Mouse (Mus musculus) ES-CJ7 (cell line): Measurements from ENCODE around the gene Odf3b.
A peak's percentile ranks its signal among the peaks of the same experiment; 100 is the strongest.

ENCODE experiments used
- DNase-seq: peaks from one replicate; pipeline ENCODE4 v3.0.0; 2011; ENCODE audit warnings: low read depth, low spot score

The Odf3b gene

GRCm38 (mm10) chr15:89376040-89376439 is 3.0 kb downstream of the Odf3b start:
- DNase-seq, result no peak

- DNase-seq, result no peak
Measured at GRCm38 (mm10) chr15:89374801-89375534, 4.1 kb downstream of the Odf3b start.

- no peak for DNase-seq
Measured at GRCm38 (mm10) chr15:89374340-89374739, 4.7 kb downstream of the Odf3b start.

- DNase-seq, result peak; percentile 93
Measured at GRCm38 (mm10) chr15:89373762-89374248, 5.3 kb downstream of the Odf3b start, which contains the start of gene Sco2. Gene Sco2 (minus strand): TSS chr15:89373846.

GRCm38 (mm10) chr15:89373027-89373761 is 5.9 kb downstream of the Odf3b start:
- peak; percentile 94 for DNase-seq

GRCm38 (mm10) chr15:89372536-89372935 is 6.5 kb downstream of the Odf3b start:
- no peak for DNase-seq

GRCm38 (mm10) chr15:89372068-89372467 is 7.0 kb downstream of the Odf3b start:
- no peak for DNase-seq

GRCm38 (mm10) chr15:89365141-89365551 is 13.9 kb downstream of the Odf3b start:
- no peak for DNase-seq

- DNase-seq, result no peak
Measured at GRCm38 (mm10) chr15:89363051-89363450, 16.0 kb downstream of the Odf3b start.

- no peak for DNase-seq
Measured at GRCm38 (mm10) chr15:89358784-89359183, 20.3 kb downstream of the Odf3b start.

- peak; percentile 98 for DNase-seq
Measured at GRCm38 (mm10) chr15:89356372-89356771, 22.7 kb downstream of the Odf3b start.

- DNase-seq, result peak; percentile 96
Measured at GRCm38 (mm10) chr15:89355241-89356187, 23.6 kb downstream of the Odf3b start, which contains the start of the genes Lmf2 and Ncaph2. Gene Lmf2 (minus strand): TSS chr15:89355659. Gene Ncaph2 (plus strand): TSS chr15:89355719.

- no peak for DNase-seq
Measured at GRCm38 (mm10) chr15:89354455-89354854, 24.6 kb downstream of the Odf3b start.

GRCm38 (mm10) chr15:89353837-89354236 is 25.2 kb downstream of the Odf3b start:
- DNase-seq, result no peak

GRCm38 (mm10) chr15:89352795-89353194 is 26.3 kb downstream of the Odf3b start:
- no peak for DNase-seq

GRCm38 (mm10) chr15:89352054-89352453 is 27.0 kb downstream of the Odf3b start:
- no peak for DNase-seq

- DNase-seq, result no peak
Measured at GRCm38 (mm10) chr15:89351302-89351701, 27.8 kb downstream of the Odf3b start.

GRCm38 (mm10) chr15:89350447-89350846 is 28.6 kb downstream of the Odf3b start:
- no peak for DNase-seq

GRCm38 (mm10) chr15:89343325-89343724 is 35.8 kb downstream of the Odf3b start:
- DNase-seq, result no peak

- DNase-seq, result no peak
Measured at GRCm38 (mm10) chr15:89341678-89342077, 37.4 kb downstream of the Odf3b start.

GRCm38 (mm10) chr15:89340136-89340535 is 38.9 kb downstream of the Odf3b start:
- no peak for DNase-seq
